Mouse (Mus musculus) limb, embryonic 15.5 days (tissue): ENCODE data around the gene Gpr150. TPM values are rescaled to one million over a fixed set of nuclear protein-coding genes. Genes with fewer than 3 reads are reported as not detected.

Source experiments
- polyA plus RNA-seq: library from polyadenylated mRNA; unstranded; fragments of >200 nt; fragmentation: Nextera tagmentation; extraction: Ambion mirVana; gene quantifications from 2 replicates; pipeline ENCODE4 v1.2.1, GENCODE M21; 2015

The Gpr150 gene
- polyA plus RNA-seq, 1 experiment from 2014 or later: 0.09 TPM

Other genes with a start within 250 kb of the Gpr150 start
- 118 and 120 TPM in 2 replicates for gene Glrx, start 217.1 kb downstream of the Gpr150 start, polyA plus RNA-seq
- 27.5 and 33.4 TPM in 2 replicates for gene Rhobtb3, start 113.1 kb downstream of the Gpr150 start, polyA plus RNA-seq
- 0.45 and 0.70 TPM in 2 replicates for gene Spata9, start 89.8 kb downstream of the Gpr150 start, polyA plus RNA-seq
- gene Rfesd, start 38.3 kb downstream of the Gpr150 start, polyA plus RNA-seq: 20.3 and 22.4 TPM in 2 replicates
- 9.3 and 10.4 TPM in 2 replicates for gene Arsk, start 41.7 kb upstream of the Gpr150 start, polyA plus RNA-seq
- gene Ttc37, start 41.7 kb upstream of the Gpr150 start, polyA plus RNA-seq: 14.4 and 15.7 TPM in 2 replicates
- gene Fam81b, start 248.1 kb upstream of the Gpr150 start, polyA plus RNA-seq: not detected in 2 replicates